Mouse (Mus musculus) liver, embryonic 11.5 days (tissue): ENCODE measurements around the gene Pcnx2. TPM values are rescaled to one million over a fixed set of nuclear protein-coding genes. Genes with fewer than 3 reads are reported as not detected.
A peak's percentile ranks its signal among the peaks of the same experiment; 100 is the strongest.

Experiments
- ATAC-seq: fragments of 200-750 bp; cut with Nextera tagmentation; replicated peaks from 2 replicates; pipeline ENCODE4 v1.8.0; 2017; ENCODE audit warnings: moderate number of reproducible peaks, mild to moderate bottlenecking, moderate TSS enrichment, moderate library complexity; ENCODE audit not compliant: low FRiP score
- DNase-seq: peaks from one replicate; pipeline ENCODE4 v3.0.0-alpha.2; 2017; ENCODE audit warnings: low spot score
- H3K27ac ChIP-seq: fragments of 300-500 bp; sonication (generic); 2 replicates; pipeline ENCODE4 v1.5.1; 2014; ENCODE audit warnings: mild to moderate bottlenecking, low read depth, low read length, control low read depth
- H3K27me3 ChIP-seq: fragments of 300-500 bp; sonication (generic); replicated peaks from 2 replicates; pipeline ENCODE4 v1.6.1; 2014; ENCODE audit warnings: low read length, mixed read lengths; ENCODE audit not compliant: control insufficient read depth, insufficient read depth
- H3K36me3 ChIP-seq: fragments of 300-500 bp; sonication (generic); 2 replicates; pipeline ENCODE4 v1.6.1; 2014; ENCODE audit warnings: mild to moderate bottlenecking, low read length, moderate library complexity, mixed read lengths; ENCODE audit not compliant: control insufficient read depth, insufficient read depth
- H3K4me1 ChIP-seq: fragments of 300-500 bp; sonication (generic); replicated peaks from 2 replicates; pipeline ENCODE4 v1.6.1; 2014; ENCODE audit warnings: low read length, mixed read lengths; ENCODE audit not compliant: control insufficient read depth, insufficient read depth
- H3K4me2 ChIP-seq: fragments of 300-500 bp; sonication (generic); 2 replicates; pipeline ENCODE4 v1.6.1; 2014; ENCODE audit warnings: mild to moderate bottlenecking, control low read depth, moderate library complexity
- H3K4me3 ChIP-seq: fragments of 300-500 bp; sonication (generic); 2 replicates; pipeline ENCODE4 v1.5.1; 2014; ENCODE audit warnings: low read depth, low read length, control low read depth
- H3K9ac ChIP-seq: fragments of 300-500 bp; sonication (generic); 2 replicates; pipeline ENCODE4 v1.6.1; 2014; ENCODE audit warnings: low read depth, low read length, control low read depth
- H3K9me3 ChIP-seq: fragments of 300-500 bp; sonication (generic); 2 replicates; pipeline ENCODE4 v1.6.1; 2016; ENCODE audit warnings: low read length, inconsistent platforms, mixed read lengths; ENCODE audit not compliant: control insufficient read depth
- WGBS: fragments of 180-500 bp; shearing (Covaris S2); extraction: QIAGEN DNeasy Blood & Tissue Kit; methylation state at CpG from one replicate; pipeline ENCODE4 v1.1.7; 2014; 5-methylcytosine and 5-hydroxymethylcytosine counted together
- polyA plus RNA-seq: library from polyadenylated mRNA; unstranded; fragments of >200 nt; fragmentation: Nextera tagmentation; extraction: Ambion mirVana; gene quantifications from 2 replicates; pipeline ENCODE4 v1.2.1, GENCODE M21; 2014

Gene Pcnx2
- polyA plus RNA-seq, 1 experiment from 2014 or later, result 0.67 TPM

GRCm38 (mm10) chr8:125795341-125795740 lies 102.8 kb downstream of the Pcnx2 start:
- Histone ChIP-seq H3K4me2 (no peak overlapping the region), H3K27me3 (no peaks in the 10 kb centered on the region), H3K9ac (no peak overlapping the region), H3K9me3 (no peaks in the 10 kb centered on the region), H3K4me1 (peaks cover 17% of the 10 kb centered on the region), H3K36me3 (no peaks in the 10 kb centered on the region), H3K27ac (no peak overlapping the region), H3K4me3 (no peak overlapping the region)
- ATAC-seq (no peak), DNase-seq (no peak)
- 78% methylated on average over 2 of the region's 2 CpGs for WGBS

- H3K9ac ChIP-seq, result no peak overlapping the region
- H3K4me2 ChIP-seq, result peak overlapping the region; percentile 22; the same call in 1 of the 2 replicates
- no peak overlapping the region for H3K4me3 ChIP-seq
- 31% methylated on average over 9 of the region's 9 CpGs for WGBS
- H3K4me1 ChIP-seq, result peaks cover 17% of the 10 kb centered on the region
- no peaks in the 10 kb centered on the region for H3K9me3 ChIP-seq
- no peaks in the 10 kb centered on the region for H3K27me3 ChIP-seq
- DNase-seq (no peak), ATAC-seq (peak; percentile 76)
- H3K36me3 ChIP-seq, result no peaks in the 10 kb centered on the region
- peak overlapping the region; percentile 64 for H3K27ac ChIP-seq
Observed at GRCm38 (mm10) chr8:125792816-125793455, 105.2 kb downstream of the Pcnx2 start.

GRCm38 (mm10) chr8:125786886-125787285 lies 111.2 kb downstream of the Pcnx2 start:
- peaks cover 18% of the 10 kb centered on the region for H3K4me1 ChIP-seq
- H3K36me3 ChIP-seq, result no peaks in the 10 kb centered on the region
- no peak overlapping the region for H3K4me2 ChIP-seq
- no peak overlapping the region for H3K27ac ChIP-seq
- no peak overlapping the region for H3K9ac ChIP-seq
- no peaks in the 10 kb centered on the region for H3K9me3 ChIP-seq
- DNase-seq (no peak), ATAC-seq (peak; percentile 76)
- no peak overlapping the region for H3K4me3 ChIP-seq
- 34% methylated on average over 7 of the region's 7 CpGs for WGBS
- no peaks in the 10 kb centered on the region for H3K27me3 ChIP-seq

GRCm38 (mm10) chr8:125782161-125782560 lies 116.0 kb downstream of the Pcnx2 start:
- Histone ChIP-seq H3K4me1 (peaks cover 23% of the 10 kb centered on the region), H3K27ac (no peak overlapping the region), H3K27me3 (no peaks in the 10 kb centered on the region), H3K4me2 (no peak overlapping the region), H3K36me3 (no peaks in the 10 kb centered on the region), H3K4me3 (no peak overlapping the region), H3K9ac (no peak overlapping the region), H3K9me3 (no peaks in the 10 kb centered on the region)
- DNase-seq (no peak), ATAC-seq (no peak)
- WGBS, result 54% methylated on average over 3 of the region's 3 CpGs

GRCm38 (mm10) chr8:125779656-125780055 lies 118.5 kb downstream of the Pcnx2 start:
- no peak for ATAC-seq
- 53% methylated on average over 8 of the region's 8 CpGs for WGBS
- Histone ChIP-seq H3K4me1 (peaks cover 15% of the 10 kb centered on the region), H3K4me3 (no peak overlapping the region), H3K27me3 (no peaks in the 10 kb centered on the region), H3K9me3 (no peaks in the 10 kb centered on the region), H3K4me2 (no peak overlapping the region), H3K9ac (no peak overlapping the region), H3K36me3 (no peaks in the 10 kb centered on the region), H3K27ac (no peak overlapping the region)
- DNase-seq, result no peak

GRCm38 (mm10) chr8:125778919-125779318 lies 119.2 kb downstream of the Pcnx2 start:
- no peak for ATAC-seq

GRCm38 (mm10) chr8:125777478-125778164 lies 120.5 kb downstream of the Pcnx2 start:
- Histone ChIP-seq H3K4me3 (no peak overlapping the region), H3K4me2 (no peak overlapping the region), H3K4me1 (peaks cover 13% of the 10 kb centered on the region), H3K27ac (no peak overlapping the region), H3K9me3 (no peaks in the 10 kb centered on the region), H3K27me3 (no peaks in the 10 kb centered on the region), H3K36me3 (no peaks in the 10 kb centered on the region), H3K9ac (no peak overlapping the region)
- no peak for ATAC-seq
- no peak for DNase-seq
- 41% methylated on average over 12 of the region's 12 CpGs for WGBS

More at GRCm38 (mm10) chr8:125778919-125779318, 119.2 kb downstream of the Pcnx2 start:
- no peak for DNase-seq
- H3K36me3 ChIP-seq, result no peaks in the 10 kb centered on the region
- no peak overlapping the region for H3K4me2 ChIP-seq
- no peak overlapping the region for H3K4me3 ChIP-seq
- H3K27me3 ChIP-seq, result no peaks in the 10 kb centered on the region
- no peak overlapping the region for H3K9ac ChIP-seq
- 89% methylated on average over 5 of the region's 5 CpGs for WGBS
- H3K27ac ChIP-seq, result no peak overlapping the region
- H3K4me1 ChIP-seq, result peaks cover 15% of the 10 kb centered on the region
- H3K9me3 ChIP-seq, result no peaks in the 10 kb centered on the region

- WGBS, result 61% methylated on average over 6 of the region's 6 CpGs
- no peak for ATAC-seq
Observed at GRCm38 (mm10) chr8:125776800-125777199, 121.3 kb downstream of the Pcnx2 start.

GRCm38 (mm10) chr8:125776314-125776713 lies 121.8 kb downstream of the Pcnx2 start:
- H3K4me2 ChIP-seq, result no peak overlapping the region
- H3K9me3 ChIP-seq, result no peaks in the 10 kb centered on the region
- WGBS, result 90% methylated on average over 3 of the region's 3 CpGs
- no peak overlapping the region for H3K9ac ChIP-seq
- no peaks in the 10 kb centered on the region for H3K27me3 ChIP-seq
- no peak for ATAC-seq
- no peaks in the 10 kb centered on the region for H3K36me3 ChIP-seq
- no peak overlapping the region for H3K4me3 ChIP-seq
- peaks cover 14% of the 10 kb centered on the region for H3K4me1 ChIP-seq
- no peak for DNase-seq
- no peak overlapping the region for H3K27ac ChIP-seq

More at GRCm38 (mm10) chr8:125776800-125777199, 121.3 kb downstream of the Pcnx2 start:
- no peaks in the 10 kb centered on the region for H3K9me3 ChIP-seq
- no peak overlapping the region for H3K4me2 ChIP-seq
- no peaks in the 10 kb centered on the region for H3K36me3 ChIP-seq
- no peaks in the 10 kb centered on the region for H3K27me3 ChIP-seq
- no peak for DNase-seq
- H3K4me1 ChIP-seq, result peaks cover 14% of the 10 kb centered on the region
- H3K4me3 ChIP-seq, result no peak overlapping the region
- H3K27ac ChIP-seq, result no peak overlapping the region
- H3K9ac ChIP-seq, result no peak overlapping the region
